Mouse (Mus musculus) kidney, adult 2 months (tissue): ENCODE data around the gene Gm21976.

ENCODE experiments used
- CTCF ChIP-seq: fragments of 200-500 bp; conservative IDR thresholded peaks from 2 replicates; pipeline ENCODE4 v1.5.1; 2011; ENCODE audit warnings: low read depth, mild to moderate bottlenecking, control low read depth, low read length, moderate library complexity, mixed read lengths; ENCODE audit not compliant: insufficient read depth, insufficient read length
- POLR2A ChIP-seq: fragments of 200-500 bp; IDR thresholded peaks from one replicate; pipeline ENCODE4 v1.6.1; 2011; ENCODE audit warnings: low read depth, low read length, control low read depth

- TF ChIP-seq CTCF (no peak), POLR2A (no peak)
Measured at GRCm38 (mm10) chr13:98279686-98280085, at the start of gene Gm21976.
